Mouse (Mus musculus): ENCODE measurements at regions not wholly inside any gene's neighbourhood (a gene's known extent, or its start where the extent isn't known, plus 50 kb on each side); places are given as distances from the start of the nearest gene placed in this dataset.

DNA sequence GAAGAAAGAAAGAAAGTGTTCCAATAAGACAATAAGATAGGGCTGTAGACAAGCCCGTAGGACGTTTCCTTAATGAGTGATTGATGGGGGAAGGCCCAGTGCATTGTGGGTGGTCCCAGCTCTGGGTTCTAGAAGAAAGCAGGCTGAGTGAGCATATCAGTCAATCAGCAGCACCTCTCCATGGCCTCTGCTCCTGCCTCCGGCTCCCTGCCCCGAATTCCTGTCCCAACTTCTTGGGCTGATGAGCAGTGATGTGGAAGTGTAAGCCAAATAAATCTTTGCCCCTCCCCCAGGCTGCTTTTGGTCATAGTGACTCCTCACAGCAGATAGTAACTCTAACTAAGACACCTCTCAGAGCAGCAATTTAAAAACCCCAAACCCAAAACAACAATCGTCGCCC lies 256.2 kb upstream of the Dio3 start:
- Histone ChIP-seq H3K4me2 (ENCODE audit: low read depth, low read length) (peak overlapping the region; percentile 60), H3K36me3 (replicated peaks; ENCODE audit: insufficient read depth, low read length) (no peaks in the 10 kb centered on the region), H3K4me3 (ENCODE audit: low read depth, low read length) (peak overlapping the region; percentile 38), H3K9ac (replicated peaks) (peak overlapping the region; percentile 45), H3K4me1 (ENCODE audit: insufficient read depth) (peaks cover 4% of the 10 kb centered on the region; the same call in 1 of the 2 replicates), H3K27me3 (ENCODE audit: insufficient read depth, low read length) (no peaks in the 10 kb centered on the region), H3K27ac (ENCODE audit: low read depth) (peak overlapping the region; percentile 98), H3K9me3 (ENCODE audit: low read length) (no peaks in the 10 kb centered on the region)
- DNase-seq (peak; percentile 29), ATAC-seq (no peak)
- TF ChIP-seq CTCF (IDR thresholded peaks at IDR 0.05; ENCODE audit: low read depth) (no peak), EP300 (IDR thresholded peaks at IDR 0.05; ENCODE audit: low read depth) (no peak)
- 54% methylated on average over 6 of the region's 6 CpGs for WGBS (ENCODE audit: insufficient replicate concordance)

DNA sequence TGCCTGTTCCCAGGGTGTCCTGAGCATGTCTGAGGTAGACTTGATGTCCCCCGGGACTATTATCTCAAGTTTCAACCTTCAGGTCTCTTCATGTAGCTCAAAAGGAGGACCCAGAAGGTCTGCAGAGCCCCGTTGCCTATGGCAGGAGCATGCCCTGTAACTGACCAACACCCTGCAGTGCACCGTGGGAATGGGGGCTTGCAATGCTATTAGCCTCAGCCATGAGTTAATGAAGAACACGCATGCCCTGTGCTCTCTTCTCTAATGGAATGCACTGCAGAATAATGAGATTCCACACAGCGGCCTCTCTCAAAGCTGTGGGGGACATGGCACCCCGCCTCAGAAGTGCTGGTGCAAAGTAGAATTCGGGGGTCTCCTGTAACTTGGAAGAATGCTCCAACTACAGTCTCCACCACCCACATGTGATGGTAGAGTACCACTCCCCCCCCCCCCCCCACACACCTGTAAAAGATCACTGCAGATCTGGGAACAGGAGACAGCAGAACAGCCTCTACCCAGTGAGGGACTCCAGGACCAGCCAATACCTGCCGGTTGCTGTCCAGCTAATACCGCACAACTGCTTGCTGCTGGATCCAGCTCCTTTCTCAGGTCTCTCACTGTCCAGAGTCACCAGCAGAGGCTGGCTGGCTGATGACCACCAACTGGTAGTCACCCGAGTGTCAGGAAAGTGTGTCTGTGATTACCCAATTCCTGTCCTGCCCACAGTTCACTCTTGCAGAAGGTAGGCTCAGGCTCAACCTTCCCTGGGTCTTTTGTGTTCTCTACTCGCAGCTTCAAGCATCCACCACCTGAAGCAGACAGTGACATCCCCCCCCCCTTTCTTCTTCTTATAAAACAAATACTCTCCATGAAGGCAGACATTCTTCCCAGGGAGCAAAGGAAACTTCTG lies 255.4 kb upstream of the Dio3 start:
- Histone ChIP-seq H3K4me3 (ENCODE audit: low read depth, low read length) (peak overlapping the region; percentile 38), H3K9ac (replicated peaks) (peak overlapping the region; percentile 45), H3K4me1 (ENCODE audit: insufficient read depth) (peaks cover 4% of the 10 kb centered on the region; the same call in 1 of the 2 replicates), H3K9me3 (ENCODE audit: low read length) (no peaks in the 10 kb centered on the region), H3K27ac (ENCODE audit: low read depth) (peak overlapping the region; percentile 98), H3K36me3 (replicated peaks; ENCODE audit: insufficient read depth, low read length) (no peaks in the 10 kb centered on the region), H3K27me3 (ENCODE audit: insufficient read depth, low read length) (no peaks in the 10 kb centered on the region), H3K4me2 (ENCODE audit: low read depth, low read length) (peak overlapping the region; percentile 60)
- 60% methylated on average over 11 of the region's 11 CpGs for WGBS (ENCODE audit: insufficient replicate concordance)
- DNase-seq: peak; percentile 48
- peak; percentile 64 for ATAC-seq
- TF ChIP-seq CTCF (IDR thresholded peaks at IDR 0.05; ENCODE audit: low read depth): no peak
- TF ChIP-seq EP300 (IDR thresholded peaks at IDR 0.05; ENCODE audit: low read depth): no peak

DNA sequence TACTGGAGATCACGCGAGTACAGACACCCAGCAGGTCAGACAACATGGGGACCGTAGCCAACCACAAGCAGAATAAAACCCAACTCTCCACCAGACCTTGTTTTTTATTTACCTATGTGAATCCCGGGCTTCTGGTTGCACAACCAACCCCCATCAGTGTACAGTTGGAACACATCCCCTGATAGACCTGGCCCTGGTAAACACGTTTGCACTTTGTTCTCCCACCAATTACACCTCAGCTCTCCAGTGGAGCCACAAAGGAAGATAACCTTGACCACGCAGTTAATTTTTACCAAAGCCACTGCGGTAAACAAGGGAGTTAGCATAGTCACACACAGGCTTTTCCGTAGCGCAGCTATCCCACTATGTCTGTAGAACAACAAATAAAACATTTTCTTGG lies 254.6 kb upstream of the Dio3 start:
- Histone ChIP-seq H3K4me1 (ENCODE audit: insufficient read depth) (peaks cover 6% of the 10 kb centered on the region), H3K9me3 (ENCODE audit: low read length) (no peaks in the 10 kb centered on the region), H3K4me3 (ENCODE audit: low read depth, low read length) (no peak overlapping the region), H3K27ac (ENCODE audit: low read depth) (peak overlapping the region; percentile 98), H3K4me2 (ENCODE audit: low read depth, low read length) (peak overlapping the region; percentile 60), H3K27me3 (ENCODE audit: insufficient read depth, low read length) (no peaks in the 10 kb centered on the region), H3K36me3 (replicated peaks; ENCODE audit: insufficient read depth, low read length) (no peaks in the 10 kb centered on the region), H3K9ac (replicated peaks) (no peak overlapping the region)
- TF ChIP-seq EP300 (IDR thresholded peaks at IDR 0.05; ENCODE audit: low read depth) (peak; percentile 82), CTCF (IDR thresholded peaks at IDR 0.05; ENCODE audit: low read depth) (no peak)
- DNase-seq (peak; percentile 58), ATAC-seq (peak; percentile 86)
- WGBS (ENCODE audit: insufficient replicate concordance): 51% methylated on average over 9 of the region's 9 CpGs

DNA sequence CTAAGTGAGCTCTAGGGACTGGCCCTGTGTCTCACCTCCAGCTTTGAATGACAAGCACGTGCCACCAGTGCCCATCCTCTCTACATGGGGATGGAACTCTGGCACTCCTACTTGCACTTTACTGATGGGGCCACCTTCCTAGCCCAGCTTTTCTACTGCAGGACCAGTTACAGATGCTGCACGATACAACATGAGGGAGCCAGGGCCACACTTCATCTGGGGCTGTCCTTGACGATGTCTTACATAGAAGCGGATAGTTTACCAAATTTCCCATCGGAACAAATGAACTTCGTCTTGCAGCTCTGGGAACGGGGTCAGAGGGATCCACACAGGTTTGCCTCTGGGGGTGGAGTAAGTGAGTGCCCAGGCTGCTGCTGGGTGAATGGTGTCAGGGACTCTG lies 253.7 kb upstream of the Dio3 start:
- WGBS (ENCODE audit: insufficient replicate concordance): 74% methylated on average over 7 of the region's 7 CpGs
- H3K27ac ChIP-seq (ENCODE audit: low read depth): peak overlapping the region; percentile 95

DNA sequence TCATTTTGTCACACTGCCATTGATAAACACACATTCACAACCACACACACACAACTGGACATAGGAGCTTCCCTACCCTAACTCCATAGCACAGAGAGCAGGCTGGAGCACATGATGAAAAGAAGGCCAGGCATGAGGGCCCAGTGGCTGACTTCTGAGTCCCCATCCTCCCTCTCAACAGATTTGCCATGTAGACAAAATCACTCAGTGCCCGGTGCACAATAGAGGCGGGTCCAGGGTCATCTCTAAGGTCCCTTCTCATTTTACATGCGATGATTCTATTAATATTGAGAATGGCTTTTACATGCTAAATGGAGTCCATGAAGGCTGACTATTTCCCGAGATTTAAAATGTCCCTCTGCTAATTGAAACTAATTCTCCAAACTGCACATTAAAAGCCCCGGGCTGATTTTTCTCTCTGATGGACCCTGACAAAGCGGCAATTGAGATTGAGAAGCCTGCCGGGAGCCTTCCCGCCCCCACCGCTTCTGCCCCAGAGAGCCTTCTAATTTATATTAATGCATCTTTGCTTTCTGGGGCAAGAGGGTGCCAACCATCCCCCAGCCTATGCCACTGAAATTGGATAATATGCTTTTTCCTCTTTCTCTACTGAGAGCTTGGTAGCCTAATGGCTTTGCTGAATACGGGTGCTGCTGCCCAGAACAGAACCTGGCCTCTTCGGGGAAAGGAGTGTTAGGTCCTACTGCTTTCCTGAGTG lies 252.7 kb upstream of the Dio3 start:
- TF ChIP-seq EP300 (IDR thresholded peaks at IDR 0.05; ENCODE audit: low read depth) (no peak), CTCF (IDR thresholded peaks at IDR 0.05; ENCODE audit: low read depth) (no peak)
- H3K27ac ChIP-seq (ENCODE audit: low read depth): peak overlapping the region; percentile 95
- H3K9ac ChIP-seq (replicated peaks): no peak overlapping the region
- H3K4me1 ChIP-seq (ENCODE audit: insufficient read depth): peaks cover 2% of the 10 kb centered on the region; the same call in 1 of the 2 replicates
- no peaks in the 10 kb centered on the region for H3K27me3 ChIP-seq (ENCODE audit: insufficient read depth, low read length)
- WGBS (ENCODE audit: insufficient replicate concordance): 76% methylated on average over 11 of the region's 11 CpGs
- DNase-seq (no peak), ATAC-seq (no peak)
- no peak overlapping the region for H3K4me3 ChIP-seq (ENCODE audit: low read depth, low read length)
- no peaks in the 10 kb centered on the region for H3K36me3 ChIP-seq (replicated peaks; ENCODE audit: insufficient read depth, low read length)
- H3K4me2 ChIP-seq (ENCODE audit: low read depth, low read length): no peak overlapping the region
- H3K9me3 ChIP-seq (ENCODE audit: low read length): no peaks in the 10 kb centered on the region

More for the DNA sequence above, 253.7 kb upstream of the Dio3 start:
- Histone ChIP-seq H3K27me3 (ENCODE audit: insufficient read depth, low read length) (no peaks in the 10 kb centered on the region), H3K36me3 (replicated peaks; ENCODE audit: insufficient read depth, low read length) (no peaks in the 10 kb centered on the region), H3K9me3 (ENCODE audit: low read length) (no peaks in the 10 kb centered on the region), H3K9ac (replicated peaks) (no peak overlapping the region; the same call in 1 of the 2 replicates), H3K4me1 (ENCODE audit: insufficient read depth) (peaks cover 6% of the 10 kb centered on the region), H3K4me2 (ENCODE audit: low read depth, low read length) (peak overlapping the region; percentile 27), H3K4me3 (ENCODE audit: low read depth, low read length) (no peak overlapping the region)
- ATAC-seq (no peak), DNase-seq (no peak)
- TF ChIP-seq CTCF (IDR thresholded peaks at IDR 0.05; ENCODE audit: low read depth) (no peak), EP300 (IDR thresholded peaks at IDR 0.05; ENCODE audit: low read depth) (no peak)

DNA sequence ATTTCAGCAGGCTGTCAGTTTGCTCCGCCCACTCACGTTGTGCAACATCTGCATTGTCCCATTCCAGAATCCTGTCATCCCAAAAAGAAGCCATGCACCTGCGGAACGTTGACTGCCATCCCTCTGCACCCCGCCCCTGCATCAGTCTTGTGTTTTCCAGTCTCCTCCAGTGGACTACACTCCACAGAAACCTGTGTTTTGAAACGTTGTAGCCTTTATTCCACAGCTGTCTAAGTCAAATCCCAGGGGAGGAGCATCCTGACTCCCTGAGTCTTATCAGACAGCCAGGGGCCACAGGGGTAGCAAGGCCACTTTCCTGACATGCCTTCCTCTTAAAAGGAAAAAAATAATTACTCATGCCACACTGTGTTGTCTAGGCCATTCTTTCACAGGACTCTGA lies 251.5 kb upstream of the Dio3 start:
- 51% methylated on average over 6 of the region's 6 CpGs for WGBS (ENCODE audit: insufficient replicate concordance)

More for the DNA sequence above, 251.5 kb upstream of the Dio3 start:
- Histone ChIP-seq H3K36me3 (replicated peaks; ENCODE audit: insufficient read depth, low read length) (no peaks in the 10 kb centered on the region), H3K27me3 (ENCODE audit: insufficient read depth, low read length) (no peaks in the 10 kb centered on the region), H3K27ac (ENCODE audit: low read depth) (no peak overlapping the region), H3K9ac (replicated peaks) (no peak overlapping the region), H3K9me3 (ENCODE audit: low read length) (no peaks in the 10 kb centered on the region), H3K4me1 (ENCODE audit: insufficient read depth) (peaks cover 2% of the 10 kb centered on the region; the same call in 1 of the 2 replicates), H3K4me3 (ENCODE audit: low read depth, low read length) (no peak overlapping the region), H3K4me2 (ENCODE audit: low read depth, low read length) (no peak overlapping the region)
- DNase-seq: peak; percentile 54
- TF ChIP-seq CTCF (IDR thresholded peaks at IDR 0.05; ENCODE audit: low read depth): no peak
- TF ChIP-seq EP300 (IDR thresholded peaks at IDR 0.05; ENCODE audit: low read depth): no peak
- ATAC-seq: no peak

Data from liver, postnatal 0 days (tissue).